Mouse (Mus musculus) brown adipose tissue, adult 24 weeks (tissue): ENCODE data around the gene Snrpf. TPM values are rescaled to one million over a fixed set of nuclear protein-coding genes. Genes with fewer than 3 reads are reported as not detected.

Source experiments
- H3K27ac ChIP-seq: fragments of 200-500 bp; replicated peaks from 2 replicates; pipeline ENCODE4 v1.5.1; 2012; ENCODE audit warnings: low read depth, mild to moderate bottlenecking, low read length
- H3K4me1 ChIP-seq: fragments of 200-500 bp; 2 replicates; pipeline ENCODE4 v1.6.1; 2012; ENCODE audit warnings: low read length, mixed read lengths; ENCODE audit not compliant: control insufficient read depth, insufficient read depth, insufficient read length
- H3K4me3 ChIP-seq: fragments of 200-500 bp; 2 replicates; pipeline ENCODE4 v1.5.1; 2012; ENCODE audit warnings: low read depth, mild to moderate bottlenecking, low read length, moderate library complexity; ENCODE audit not compliant: insufficient read depth
- polyA plus RNA-seq: library from polyadenylated mRNA; stranded (reverse); fragments of >200 nt; gene quantifications from 2 replicates; pipeline ENCODE4 v1.2.4, GENCODE M21; 2012; ENCODE audit not compliant: missing spikeins, insufficient read depth, insufficient read length

The Snrpf gene
- polyA plus RNA-seq, 1 experiment = 14.5 TPM

- Histone ChIP-seq H3K4me1 (no peaks in the 10 kb centered on the region), H3K4me3 (no peak overlapping the region), H3K27ac (no peak overlapping the region)
Observed at GRCm38 (mm10) chr10:93552596-93552995, 36.9 kb downstream of the Snrpf start.

GRCm38 (mm10) chr10:93549821-93550220 lies 39.7 kb downstream of the Snrpf start:
- Histone ChIP-seq H3K4me3 (no peak overlapping the region), H3K27ac (no peak overlapping the region), H3K4me1 (no peaks in the 10 kb centered on the region)

- Histone ChIP-seq H3K27ac (no peak overlapping the region), H3K4me1 (no peaks in the 10 kb centered on the region), H3K4me3 (no peak overlapping the region)
Observed at GRCm38 (mm10) chr10:93548991-93549390, 40.5 kb downstream of the Snrpf start.

- H3K4me1 ChIP-seq = no peaks in the 10 kb centered on the region
- no peak overlapping the region for H3K27ac ChIP-seq
- H3K4me3 ChIP-seq = no peak overlapping the region
Observed at GRCm38 (mm10) chr10:93547741-93548270, 41.7 kb downstream of the Snrpf start.

- H3K4me3 ChIP-seq = no peak overlapping the region
- H3K27ac ChIP-seq = no peak overlapping the region
- 0 out of 2 replicates have a peak, but pooled peaks cover 3% of the 10 kb centered on the region for H3K4me1 ChIP-seq
Observed at GRCm38 (mm10) chr10:93544172-93544571, 45.3 kb downstream of the Snrpf start.

- 0 out of 2 replicates have a peak, but pooled peaks cover 3% of the 10 kb centered on the region for H3K4me1 ChIP-seq
- H3K27ac ChIP-seq = no peak overlapping the region
- H3K4me3 ChIP-seq = no peak overlapping the region
Observed at GRCm38 (mm10) chr10:93543176-93543575, 46.3 kb downstream of the Snrpf start.

- no peak overlapping the region for H3K27ac ChIP-seq
- H3K4me1 ChIP-seq = 0 out of 2 replicates have a peak, but pooled peaks cover 3% of the 10 kb centered on the region
- H3K4me3 ChIP-seq = no peak overlapping the region
Observed at GRCm38 (mm10) chr10:93542356-93542755, 47.1 kb downstream of the Snrpf start.

GRCm38 (mm10) chr10:93541585-93541984 lies 47.9 kb downstream of the Snrpf start:
- Histone ChIP-seq H3K4me3 (no peak overlapping the region), H3K4me1 (0 out of 2 replicates have a peak, but pooled peaks cover 3% of the 10 kb centered on the region), H3K27ac (no peak overlapping the region)

DNA sequence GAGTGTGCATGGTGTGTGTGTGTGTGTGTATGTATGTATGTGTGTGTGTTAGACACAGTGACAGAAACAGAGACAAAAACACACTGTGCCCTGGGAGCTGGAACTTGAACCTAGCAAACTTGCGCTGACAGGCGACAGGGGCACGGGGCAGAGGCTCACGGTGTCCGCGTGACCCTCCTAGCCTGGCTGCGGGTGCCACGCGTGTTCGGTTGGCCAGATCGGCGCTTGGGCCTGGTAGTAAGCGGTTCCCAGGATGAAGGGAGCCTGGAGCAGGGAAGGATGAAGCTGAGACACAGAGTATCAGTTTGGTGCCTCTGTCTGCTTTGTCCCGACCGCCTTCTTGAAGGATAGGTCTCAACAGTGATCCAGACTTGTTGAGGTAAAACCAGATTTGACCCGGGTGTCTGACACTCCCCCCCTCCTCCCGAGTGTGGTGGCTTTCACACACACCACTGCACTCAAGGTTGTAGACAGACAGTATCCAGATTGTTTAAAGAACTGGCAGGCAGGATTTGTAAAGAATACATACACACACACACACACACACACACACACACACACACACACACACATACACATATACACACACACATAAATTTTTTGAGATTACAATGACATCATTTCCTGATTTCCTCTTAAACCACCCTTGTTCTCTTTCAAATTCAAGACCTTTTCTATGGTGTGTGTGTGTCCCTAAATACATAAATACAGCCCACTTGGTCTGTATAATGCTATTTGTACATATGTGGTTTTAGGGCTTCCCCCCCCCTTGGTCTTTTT lies 48.9 kb downstream of the Snrpf start, which contains the start of gene Ccdc38:
Gene Ccdc38, plus strand, starts transcription at position 202 of the 780 bp plus-strand sequence.
- H3K27ac ChIP-seq = no peak within 1 kb of the TSS
- H3K4me1 ChIP-seq = 0 out of 2 replicates have a peak, but pooled peaks cover 3% of the 10 kb centered on the region
- H3K4me3 ChIP-seq = peak within 1 kb of the TSS; percentile 47

GRCm38 (mm10) chr10:93539775-93540430 lies 49.6 kb downstream of the Snrpf start, which contains the start of gene Amdhd1:
Gene Amdhd1, minus strand, starts transcription at chr10:93540033.
- Histone ChIP-seq H3K4me3 (peak within 1 kb of the TSS; percentile 47), H3K4me1 (0 out of 2 replicates have a peak, but pooled peaks cover 3% of the 10 kb centered on the region), H3K27ac (no peak within 1 kb of the TSS)

DNA sequence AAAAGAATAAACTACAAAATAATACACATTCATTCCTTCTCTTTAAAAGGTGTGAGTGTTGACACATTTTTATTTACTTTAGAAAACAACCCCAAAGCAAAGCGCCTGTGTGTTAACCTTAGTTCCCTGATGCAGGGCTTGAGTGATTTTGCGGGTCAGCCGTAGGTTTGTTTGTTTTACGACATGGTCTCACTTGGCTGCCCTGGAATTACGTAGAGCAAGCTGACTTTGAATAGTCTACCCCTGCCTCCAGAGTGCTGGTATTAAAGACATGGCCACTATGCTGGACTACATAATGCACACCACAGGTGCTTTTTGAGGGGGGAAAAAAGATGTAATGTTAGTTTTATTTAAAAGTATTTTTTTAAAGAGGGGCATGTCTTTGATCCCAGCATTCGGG lies 50.7 kb downstream of the Snrpf start:
- Histone ChIP-seq H3K4me1 (0 out of 2 replicates have a peak, but pooled peaks cover 3% of the 10 kb centered on the region), H3K27ac (no peak overlapping the region), H3K4me3 (no peak overlapping the region)

DNA sequence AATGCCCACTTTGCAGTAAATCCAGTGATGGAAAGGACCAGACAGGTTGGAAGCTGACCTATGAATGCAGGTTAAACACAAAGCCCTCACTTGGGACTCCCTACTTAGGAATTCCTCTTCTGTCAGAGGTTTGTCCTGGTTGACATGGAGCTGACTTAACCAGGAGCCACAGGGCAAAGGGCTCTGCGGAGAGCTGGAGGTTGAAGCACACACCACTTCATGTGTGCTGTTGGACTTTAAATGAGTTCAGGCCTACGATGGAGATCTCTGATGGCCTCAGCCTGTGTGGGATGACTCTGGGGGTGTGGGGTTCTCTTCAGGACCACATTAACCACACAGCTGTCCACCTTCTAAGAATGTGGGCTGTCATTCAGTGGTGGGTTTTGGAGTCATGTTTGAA lies 51.2 kb downstream of the Snrpf start:
- Histone ChIP-seq H3K4me1 (0 out of 2 replicates have a peak, but pooled peaks cover 3% of the 10 kb centered on the region), H3K4me3 (no peak overlapping the region), H3K27ac (no peak overlapping the region)
